Mouse (Mus musculus) T-helper 2 cell (primary cell): Measurements from ENCODE around the gene Bank1.

Experiments used
- in situ Hi-C: fragments of 300-600 bp; cut with MboI, MseI; formaldehyde crosslinking; loops from one replicate; pipeline ENCODE4 v1.15.1; 2025; ENCODE audit warnings: high pct_unique_total_duplicates

The Bank1 gene

GRCm38 (mm10) chr3:136109411-136110139 lies 216.3 kb downstream of the Bank1 start:
- in situ Hi-C loops: loop anchor here (10.0 kb wide), 1 partner anchor 905 kb away; no protein-coding TSS in a partner anchor

- in situ Hi-C loops: loop anchor here (10.0 kb wide), 1 partner anchor 902 kb away; no protein-coding TSS in a partner anchor
Observed at GRCm38 (mm10) chr3:136106452-136106851, 219.4 kb downstream of the Bank1 start.

DNA sequence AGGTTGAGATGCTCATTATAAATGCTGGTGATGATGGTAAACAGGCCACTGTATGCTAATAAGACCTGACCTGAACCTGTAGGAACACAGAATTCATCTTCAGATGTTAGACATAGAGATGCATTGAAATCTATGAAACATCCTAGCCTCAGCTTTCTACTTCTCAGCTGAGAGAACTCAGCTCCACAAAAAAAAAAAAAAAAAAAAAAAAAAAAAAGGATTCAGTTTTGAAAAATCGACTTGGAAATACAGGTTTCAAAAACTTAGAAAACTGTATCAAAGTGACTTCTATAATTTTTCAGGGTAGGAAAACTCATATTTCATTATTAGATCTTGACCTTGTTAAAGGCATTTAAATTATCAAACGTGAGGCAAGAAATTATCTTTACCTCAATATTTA lies 222.5 kb downstream of the Bank1 start:
- in situ Hi-C loops: loop anchor here (10.0 kb wide), 1 partner anchor 899 kb away; no protein-coding TSS in a partner anchor

DNA sequence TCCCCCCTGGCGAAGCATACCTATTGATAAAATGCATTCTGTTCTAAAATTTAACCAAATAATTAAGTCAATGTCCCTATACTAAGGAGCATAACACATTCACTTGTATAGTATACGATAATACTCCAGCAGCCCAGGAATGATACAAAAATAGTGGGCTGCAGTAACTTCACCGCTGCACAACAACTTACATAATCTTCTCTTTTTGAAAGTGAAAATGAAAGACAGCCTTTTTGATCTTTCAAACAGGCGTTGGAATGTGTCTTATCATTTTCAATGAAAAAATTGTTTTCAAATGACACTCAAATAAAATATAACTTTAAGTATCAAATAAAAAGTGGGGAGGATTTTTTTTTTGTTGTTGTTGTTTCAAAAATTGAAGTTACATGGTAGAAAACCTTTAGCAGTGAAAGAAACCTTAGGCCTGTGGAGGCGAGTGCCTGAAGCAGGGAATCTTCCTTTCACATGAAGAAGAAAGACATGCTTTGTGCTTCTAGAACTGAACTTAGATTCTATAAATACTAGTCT lies 224.8 kb downstream of the Bank1 start:
- in situ Hi-C loops: loop anchor here (10.0 kb wide), 1 partner anchor 896 kb away; no protein-coding TSS in a partner anchor

GRCm38 (mm10) chr3:136100292-136100691 lies 225.6 kb downstream of the Bank1 start:
- in situ Hi-C loops: loop anchor here (10.0 kb wide), 1 partner anchor 895 kb away; no protein-coding TSS in a partner anchor

DNA sequence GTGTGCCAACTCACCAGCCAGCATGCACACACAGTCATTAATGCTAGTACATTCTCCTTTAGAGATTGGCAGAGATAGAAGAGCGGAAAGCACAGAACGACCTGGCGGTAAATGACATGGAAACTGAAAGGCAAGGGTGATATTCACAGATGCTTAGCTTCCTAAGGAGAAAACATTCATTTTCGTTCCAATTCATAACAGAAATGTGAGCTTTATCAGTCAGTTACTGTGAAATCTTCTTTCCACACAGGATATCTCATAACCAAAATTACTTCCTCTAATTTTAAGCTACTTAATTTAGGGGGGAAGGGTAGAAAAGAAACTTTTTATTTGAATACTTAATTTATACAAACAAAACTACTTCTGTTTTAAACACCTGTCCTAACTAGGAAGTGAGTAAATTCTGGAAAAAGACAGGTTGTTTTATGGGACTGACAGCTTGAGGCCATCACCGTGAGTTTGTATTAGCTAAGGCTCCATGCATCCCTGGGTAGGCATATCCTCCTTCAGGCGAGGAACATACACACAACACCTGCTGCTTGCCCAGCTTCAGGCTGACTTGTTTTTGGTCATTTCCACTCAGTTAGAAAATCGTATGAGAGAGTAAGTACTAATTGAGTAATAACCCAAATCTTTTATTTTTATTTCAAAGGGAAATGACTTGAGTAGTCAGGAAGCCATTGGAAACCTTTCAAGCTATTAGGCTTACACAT lies 238.8 kb downstream of the Bank1 start:
- in situ Hi-C loops: no loop called here

- in situ Hi-C loops: no loop called here
Observed at GRCm38 (mm10) chr3:136086431-136086830, 239.4 kb downstream of the Bank1 start.

- in situ Hi-C loops: no loop called here
Observed at GRCm38 (mm10) chr3:136085077-136085476, 240.8 kb downstream of the Bank1 start.

DNA sequence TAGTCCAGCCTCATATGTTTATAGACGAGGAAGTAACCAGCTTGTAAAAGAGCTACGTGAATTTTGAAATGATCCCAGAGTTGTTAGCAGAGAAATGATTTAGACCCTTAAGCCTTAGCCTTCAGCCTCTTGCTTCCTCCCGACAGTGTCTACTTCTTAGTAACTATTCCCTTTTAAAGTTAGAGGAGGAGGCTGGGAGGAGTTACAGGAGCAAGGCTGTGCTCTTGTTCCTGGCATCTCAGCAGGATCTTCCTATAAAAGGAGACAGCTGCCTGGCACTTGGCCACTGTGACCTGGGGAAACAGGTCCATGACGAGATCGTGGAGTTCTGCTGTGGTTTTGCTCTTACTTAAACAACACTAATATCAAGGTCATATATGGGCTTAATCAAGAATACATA lies 241.8 kb downstream of the Bank1 start:
- in situ Hi-C loops: no loop called here

DNA sequence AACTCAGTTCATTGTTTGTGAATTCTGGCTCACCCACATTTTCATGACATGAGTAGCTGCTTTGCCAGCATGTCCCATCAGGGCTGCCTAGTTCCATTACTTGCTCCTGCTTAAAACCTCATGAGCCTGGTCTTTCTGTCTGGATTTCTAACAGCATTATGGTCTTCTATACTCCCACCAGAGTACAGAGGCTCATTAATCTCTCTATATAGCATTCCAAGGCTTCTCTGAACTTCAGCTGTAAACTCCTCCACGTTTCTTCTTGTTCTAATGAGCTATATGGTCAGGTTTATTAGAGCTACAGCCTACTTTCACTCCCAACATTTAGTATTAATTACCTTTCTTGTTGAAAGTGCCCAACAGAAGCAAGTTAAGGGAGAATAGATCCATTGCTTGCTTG lies 244.6 kb downstream of the Bank1 start:
- in situ Hi-C loops: no loop called here

GRCm38 (mm10) chr3:136078535-136078934 lies 247.3 kb downstream of the Bank1 start:
- in situ Hi-C loops: no loop called here

DNA sequence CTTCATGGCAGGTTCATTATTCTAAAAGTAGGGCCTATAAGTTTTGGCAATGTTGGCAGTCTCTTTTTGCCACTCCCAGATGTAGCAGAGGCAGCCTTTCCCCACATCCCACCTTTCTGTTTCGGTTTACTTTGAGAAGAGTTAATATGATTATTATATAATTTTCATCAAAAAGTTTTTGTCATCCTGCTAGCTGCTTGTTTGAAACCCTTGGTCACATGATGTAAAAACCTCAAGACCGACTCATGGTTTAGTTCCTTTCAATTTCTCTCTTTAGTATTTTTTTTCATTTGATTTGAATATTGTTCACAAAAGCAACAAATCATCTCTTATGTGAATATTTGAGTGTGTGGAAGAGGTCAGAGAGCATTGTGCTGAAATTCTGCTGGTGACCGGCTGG lies 255.5 kb downstream of the Bank1 start:
- in situ Hi-C loops: no loop called here

DNA sequence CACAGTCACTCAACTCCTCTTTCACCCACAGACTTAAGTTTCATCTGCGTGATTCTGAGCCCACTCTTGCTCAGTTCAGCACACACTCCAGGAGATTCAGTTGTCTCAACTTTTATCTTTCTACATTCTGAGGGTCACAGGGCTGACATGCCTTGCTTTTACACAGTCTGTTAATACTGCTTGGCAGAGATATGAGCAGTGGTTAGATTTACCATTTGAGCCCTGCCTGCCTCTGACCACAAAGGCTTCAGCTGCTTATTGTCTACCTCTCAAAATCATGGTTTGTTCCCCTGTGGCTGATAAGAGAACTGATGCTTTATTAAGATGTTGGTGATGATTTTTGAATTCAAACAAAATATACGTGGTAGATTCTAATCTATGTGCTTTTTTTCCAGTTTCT lies 264.0 kb downstream of the Bank1 start:
- in situ Hi-C loops: no loop called here

DNA sequence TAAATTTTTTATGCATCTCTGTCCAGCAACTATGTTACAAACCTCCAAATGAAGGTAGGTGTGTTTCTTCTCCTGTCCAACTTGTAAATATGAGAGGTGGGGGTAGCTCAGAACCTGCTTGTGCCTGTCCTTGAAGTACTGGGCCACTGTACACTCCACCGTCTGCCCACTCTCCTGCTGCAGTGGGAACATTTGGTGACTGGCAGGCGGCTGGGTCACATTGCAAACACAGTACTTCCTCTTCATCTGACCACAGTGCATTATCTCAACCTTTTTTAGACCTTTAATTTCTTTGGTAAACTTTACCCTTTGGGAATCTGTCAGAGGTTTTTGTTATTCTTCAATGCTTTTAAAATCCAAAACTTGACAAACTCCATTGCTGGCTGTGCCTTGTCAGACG lies 275.2 kb downstream of the Bank1 start:
- in situ Hi-C loops: no loop called here

DNA sequence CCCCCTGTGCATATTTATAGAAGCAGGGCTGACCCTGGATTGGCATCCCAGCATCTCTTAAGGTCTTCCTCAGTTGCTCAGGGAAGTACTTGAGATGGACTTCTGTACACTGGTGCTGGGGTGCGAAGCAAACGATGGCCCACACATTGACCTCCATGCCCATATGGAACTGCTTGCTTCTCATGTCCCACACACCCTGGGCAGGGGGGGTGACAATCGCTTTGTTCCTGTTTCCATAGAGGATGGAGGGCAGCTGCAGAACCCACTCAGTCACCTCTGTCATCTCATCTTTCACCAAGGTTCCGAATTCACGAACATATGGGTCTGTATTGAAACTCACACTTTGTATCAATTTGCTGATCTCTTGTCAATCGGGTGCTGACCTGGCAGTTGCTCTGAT lies 275.7 kb downstream of the Bank1 start:
- in situ Hi-C loops: no loop called here

DNA sequence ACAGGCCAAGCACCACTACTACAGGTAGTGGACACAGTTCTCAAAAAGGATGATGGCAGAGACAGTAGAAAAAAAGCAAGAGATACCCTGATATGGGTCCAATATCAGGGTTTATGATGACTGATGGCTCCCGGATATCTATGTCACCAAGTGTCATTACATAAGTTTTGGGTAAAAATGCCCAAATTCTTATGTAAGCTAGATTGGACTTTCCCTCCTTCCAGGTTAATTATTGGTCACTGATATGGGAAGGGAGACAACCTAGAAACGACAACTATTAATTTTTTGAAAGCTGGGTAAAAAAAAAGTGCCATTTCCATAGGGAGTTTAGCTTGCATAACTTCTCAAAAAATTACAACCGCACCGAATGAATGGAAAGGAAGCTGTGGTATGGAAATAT lies 277.8 kb downstream of the Bank1 start:
- in situ Hi-C loops: no loop called here

DNA sequence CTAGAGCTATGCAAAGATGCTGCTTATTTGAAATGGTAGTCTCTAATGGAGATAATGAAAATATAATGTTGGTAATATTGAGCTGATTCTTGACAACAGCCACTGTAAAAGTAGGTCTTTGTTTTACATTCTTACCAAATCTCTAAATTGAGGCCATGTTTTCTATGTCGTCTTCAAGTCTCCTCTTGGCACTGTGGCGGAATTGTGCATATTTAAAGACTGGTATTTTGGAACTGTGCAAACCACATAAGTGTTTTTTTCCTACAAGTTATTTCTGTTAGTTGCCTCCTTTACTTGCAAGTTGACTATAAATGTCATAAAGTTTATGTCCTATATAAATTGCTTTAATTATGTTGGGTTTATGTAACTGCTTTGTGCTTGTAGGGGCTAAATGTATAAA lies 280.5 kb downstream of the Bank1 start:
- in situ Hi-C loops: no loop called here

DNA sequence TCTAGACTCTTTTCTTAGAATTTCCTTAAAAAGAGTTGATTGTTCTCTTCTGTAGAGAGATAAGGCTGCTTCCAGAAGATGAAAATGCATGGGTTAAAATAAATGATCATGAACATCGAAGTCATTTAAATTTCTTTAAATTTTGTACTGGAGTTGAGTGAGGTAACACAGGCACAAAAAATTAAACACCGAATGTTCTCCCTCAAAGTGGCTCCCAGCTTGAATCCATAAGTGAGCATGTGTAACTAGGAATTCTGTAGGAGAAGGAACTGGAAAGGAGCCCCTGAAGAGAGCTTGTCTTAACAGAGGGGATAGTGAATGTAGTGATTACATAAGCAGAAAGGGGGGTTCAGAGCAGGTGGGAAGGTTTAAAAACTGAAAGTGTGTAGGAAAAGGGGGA lies 285.8 kb downstream of the Bank1 start:
- in situ Hi-C loops: no loop called here

DNA sequence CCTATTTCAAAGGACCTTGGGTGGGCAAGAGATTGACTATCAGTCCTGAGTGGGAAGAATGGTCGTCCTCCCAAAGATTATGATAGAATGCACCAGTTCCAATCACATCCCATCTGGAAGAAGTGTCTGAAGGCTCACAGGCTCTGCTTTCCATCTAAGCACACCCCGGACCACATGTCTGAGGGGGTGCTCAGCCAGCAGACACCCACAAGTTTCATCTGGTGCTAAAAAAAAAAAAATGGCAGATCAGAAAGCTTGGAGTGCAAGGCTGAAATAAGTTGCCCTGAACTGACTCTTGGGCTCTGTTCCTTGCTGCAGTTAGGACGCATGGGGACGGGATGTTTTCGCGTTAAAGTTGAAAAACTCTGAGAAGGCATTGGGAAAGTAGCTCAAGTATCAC lies 286.4 kb downstream of the Bank1 start:
- in situ Hi-C loops: no loop called here

DNA sequence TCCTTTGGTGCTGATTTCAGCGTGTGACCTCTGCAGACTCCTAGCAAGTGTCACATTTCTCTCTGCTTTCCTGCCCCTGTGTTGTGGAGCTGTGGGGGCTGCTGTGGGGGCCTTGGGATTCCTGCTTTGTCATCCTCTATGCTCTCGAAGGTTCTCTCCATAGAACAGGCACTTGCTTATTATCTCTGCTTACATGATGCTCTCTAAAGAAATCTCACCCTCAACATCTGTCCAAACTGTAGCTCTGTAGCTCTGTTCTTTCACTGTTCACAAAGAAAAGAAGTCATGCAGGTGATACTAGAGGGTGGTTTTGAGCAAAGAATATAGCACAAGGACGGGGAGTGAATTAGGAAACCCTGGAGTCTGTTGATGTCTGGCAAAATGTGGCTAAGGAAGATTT lies 288.6 kb downstream of the Bank1 start:
- in situ Hi-C loops: no loop called here

- in situ Hi-C loops: no loop called here
Observed at GRCm38 (mm10) chr3:136035784-136036183, 290.1 kb downstream of the Bank1 start.

DNA sequence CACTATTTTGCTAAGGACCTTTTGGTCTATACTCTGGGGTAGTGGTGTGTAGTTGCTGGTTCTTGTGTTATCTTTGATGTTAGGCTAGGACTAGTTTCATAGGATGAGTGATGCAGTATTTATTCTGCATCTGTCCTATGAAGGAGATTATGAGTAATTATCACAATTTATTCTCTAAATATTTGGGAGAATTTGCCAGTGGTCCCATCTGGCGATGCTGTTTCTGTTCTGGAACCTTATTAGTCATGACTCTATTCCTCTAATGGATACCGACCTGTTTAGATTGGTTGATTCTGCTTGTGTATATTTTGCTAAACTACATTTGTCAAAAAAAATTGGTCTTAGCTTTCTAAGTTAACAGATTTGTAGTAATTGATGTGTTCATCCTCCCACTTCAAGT lies 301.0 kb downstream of the Bank1 start:
- in situ Hi-C loops: loop anchor here (25.0 kb wide), 1 partner anchor 913 kb away; no protein-coding TSS in a partner anchor

DNA sequence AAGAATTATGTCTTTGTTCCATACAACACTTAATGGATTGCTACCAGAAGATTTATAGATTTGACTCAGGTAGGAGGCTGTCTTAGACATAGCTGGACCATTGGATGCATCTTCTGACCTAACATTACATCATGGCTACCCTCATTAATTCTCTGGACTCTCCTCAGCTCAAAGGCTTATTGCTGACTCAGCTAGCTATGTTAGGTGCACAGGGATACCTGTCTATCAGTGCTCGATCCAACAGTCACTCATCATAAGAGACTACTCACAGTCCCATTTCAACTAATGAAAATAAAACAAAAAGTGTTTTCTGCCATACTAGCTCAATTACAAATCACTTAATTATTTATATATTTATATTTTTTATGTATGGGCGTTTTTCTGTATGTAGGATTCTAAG lies 308.3 kb downstream of the Bank1 start:
- in situ Hi-C loops: loop anchor here (25.0 kb wide), 1 partner anchor 905 kb away; no protein-coding TSS in a partner anchor
